Mouse (Mus musculus): ENCODE measurements around the gene Krt10.
A peak's percentile ranks its signal among the peaks of the same experiment; 100 is the strongest.

The Krt10 gene

DNA sequence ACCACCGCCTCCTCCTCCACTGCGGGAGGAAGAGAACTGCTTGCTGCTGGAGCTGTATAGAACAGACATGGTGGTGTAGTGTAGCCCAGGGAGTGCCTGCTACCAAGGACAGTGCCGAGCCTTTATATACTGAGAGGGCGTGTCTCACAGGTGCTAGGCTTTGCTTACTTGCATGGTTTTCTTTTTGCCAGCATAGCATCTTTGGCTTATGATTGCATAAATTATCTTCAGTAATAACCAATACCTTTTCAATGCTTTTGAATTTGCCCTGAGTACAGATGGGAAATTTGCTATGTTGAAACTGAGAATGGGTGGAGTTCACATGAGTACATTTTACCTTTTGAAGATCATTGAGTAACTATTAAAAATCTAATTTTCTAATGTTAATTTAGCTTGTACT, at the start of gene Krt10:
Gene Krt10 (minus strand): TSS at position 101 of the 400 bp plus-strand sequence.
- DNase-seq (ENCODE audit: low read depth): no peak

GRCm38 (mm10) chr11:99437972-99438371, 48.8 kb upstream of the Krt10 start, which contains the start of gene Krt20:
Gene Krt20 (minus strand): TSS chr11:99438150.
- DNase-seq (ENCODE audit: low read depth): no peak

DNA sequence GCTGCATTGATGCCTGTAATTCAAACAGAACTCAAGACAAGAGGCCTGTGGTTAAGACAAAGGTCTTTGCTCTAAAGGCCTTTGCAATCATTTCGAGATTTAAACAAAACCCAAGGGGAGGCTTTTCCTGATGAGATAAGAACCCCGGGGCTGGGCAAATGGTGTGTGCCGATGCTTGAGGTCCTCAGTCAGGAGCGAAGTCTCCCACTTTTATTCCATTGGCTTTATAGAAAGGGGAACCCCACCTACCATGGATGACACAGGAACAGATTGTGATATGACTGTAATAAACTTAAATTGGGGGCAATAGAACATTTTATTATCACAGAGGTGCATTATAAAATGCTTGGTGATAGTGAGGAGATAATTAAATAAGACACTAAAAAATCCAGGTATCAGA, 47.5 kb upstream of the Krt10 start:
- no peak for DNase-seq (ENCODE audit: low read depth)

GRCm38 (mm10) chr11:99430670-99431069, 41.5 kb upstream of the Krt10 start:
- peak; percentile 54 for DNase-seq (ENCODE audit: low read depth)

- no peak for DNase-seq (ENCODE audit: low read depth)
Measured at GRCm38 (mm10) chr11:99422159-99422558, 33.0 kb upstream of the Krt10 start, which contains the start of gene Krt12. Gene Krt12 (minus strand): TSS chr11:99422259.

GRCm38 (mm10) chr11:99420586-99420985, 31.4 kb upstream of the Krt10 start:
- no peak for DNase-seq (ENCODE audit: low read depth)

- no peak for DNase-seq (ENCODE audit: low read depth)
Measured at GRCm38 (mm10) chr11:99417819-99418218, 28.7 kb upstream of the Krt10 start.

GRCm38 (mm10) chr11:99416902-99417301, 27.7 kb upstream of the Krt10 start:
- no peak for DNase-seq (ENCODE audit: low read depth)

DNA sequence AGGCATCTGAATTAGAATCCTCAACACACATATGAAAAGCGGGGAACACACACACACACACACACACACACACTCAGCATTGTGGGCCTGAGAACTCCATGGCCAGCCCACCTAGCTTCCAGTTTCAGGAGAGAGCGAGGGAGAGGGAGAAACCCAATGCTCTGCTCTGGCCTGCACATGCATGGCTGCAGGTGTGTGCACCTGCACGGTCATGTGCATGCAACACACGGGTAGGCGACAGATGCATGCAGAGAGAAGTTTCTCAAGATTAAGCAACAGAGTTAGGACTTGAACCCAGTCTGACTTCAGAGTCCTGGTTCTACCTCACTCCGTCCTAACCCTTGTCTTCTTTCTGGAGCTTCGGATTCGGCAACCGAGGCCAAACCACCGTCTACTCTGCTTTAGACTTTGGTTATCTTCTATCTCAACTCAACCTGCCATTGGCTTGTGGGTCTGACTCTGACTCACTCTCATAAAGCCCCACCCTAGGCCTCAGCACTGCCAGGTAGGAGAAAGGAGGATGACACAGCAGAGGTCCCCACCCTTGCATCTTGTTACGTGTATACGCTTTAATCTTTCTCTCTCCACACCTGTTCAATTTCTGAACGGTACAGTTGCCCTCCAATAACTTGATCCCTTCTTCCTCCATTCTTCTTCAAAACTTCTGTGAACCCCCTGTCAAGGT, 25.4 kb upstream of the Krt10 start:
- no peak for DNase-seq (ENCODE audit: low read depth)

GRCm38 (mm10) chr11:99413247-99413646, 24.1 kb upstream of the Krt10 start:
- peak; percentile 75 for DNase-seq (ENCODE audit: low read depth)

GRCm38 (mm10) chr11:99406186-99406585, 17.0 kb upstream of the Krt10 start:
- DNase-seq (ENCODE audit: low read depth): no peak

- DNase-seq (ENCODE audit: low read depth): no peak
Measured at GRCm38 (mm10) chr11:99399956-99400549, 10.9 kb upstream of the Krt10 start.

DNA sequence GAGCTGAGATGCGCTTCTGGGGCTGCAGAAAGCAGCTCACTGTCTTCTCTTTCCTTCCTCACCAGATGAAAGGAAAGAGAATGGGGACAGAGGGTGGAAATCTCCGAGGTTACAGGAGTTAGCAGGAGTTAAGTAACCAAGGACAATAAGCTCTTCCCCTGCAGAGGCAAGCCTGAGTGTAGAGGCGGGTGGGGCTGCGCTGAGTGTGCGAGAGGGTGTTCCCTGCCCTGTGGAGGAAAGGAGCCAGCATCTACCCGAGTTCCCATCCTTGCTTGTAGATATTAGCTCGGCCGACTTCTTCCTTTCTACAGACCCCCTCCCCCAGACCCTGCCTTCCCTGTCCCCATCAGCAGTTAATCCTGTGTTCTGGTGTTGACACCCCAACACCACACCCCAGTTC, 9.7 kb upstream of the Krt10 start:
- DNase-seq (ENCODE audit: low read depth): no peak

DNA sequence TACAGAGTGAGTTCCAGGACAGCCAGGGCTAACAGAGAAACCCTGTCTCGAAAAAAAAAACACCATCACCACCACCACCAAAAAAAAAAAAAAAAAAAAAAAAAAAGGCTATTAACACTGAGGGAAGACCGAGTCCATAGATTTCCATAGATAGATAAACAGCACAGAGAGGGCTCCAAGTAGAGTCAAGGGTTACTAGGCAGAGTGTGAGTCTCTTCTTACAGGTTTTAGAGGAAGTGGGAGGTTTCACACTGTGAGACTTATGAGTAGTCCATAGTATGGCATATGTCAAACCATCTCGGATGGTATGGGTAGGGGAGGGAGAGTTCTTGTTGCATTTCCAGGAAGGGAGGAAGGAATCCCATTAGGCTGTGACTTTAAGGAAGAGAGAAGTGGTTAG, 8.9 kb upstream of the Krt10 start:
- DNase-seq (ENCODE audit: low read depth): no peak

- DNase-seq (ENCODE audit: low read depth): no peak
Measured at GRCm38 (mm10) chr11:99396661-99397060, 7.5 kb upstream of the Krt10 start.

- no peak for DNase-seq (ENCODE audit: low read depth)
Measured at GRCm38 (mm10) chr11:99396034-99396433, 6.9 kb upstream of the Krt10 start.

DNA sequence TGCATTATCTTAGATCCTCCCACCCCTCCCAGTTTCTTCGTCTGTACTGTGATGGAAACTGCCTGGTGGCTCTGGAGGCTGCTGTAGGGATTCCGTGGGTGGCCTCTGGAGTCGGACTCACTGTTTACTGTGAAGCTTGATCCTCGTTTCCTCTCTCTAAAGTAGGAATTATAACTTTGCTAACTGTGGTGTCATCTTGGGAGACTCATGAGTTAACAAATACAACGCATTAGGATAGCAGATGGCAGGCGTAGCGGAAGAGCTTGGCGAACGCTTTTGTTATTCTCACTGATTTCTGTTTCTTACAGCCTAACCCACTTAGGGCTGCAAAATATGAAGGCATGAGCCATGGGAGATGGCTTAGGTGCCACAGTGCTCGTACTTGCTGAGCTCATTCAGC, 3.3 kb upstream of the Krt10 start:
- no peak for DNase-seq (ENCODE audit: low read depth)

DNA sequence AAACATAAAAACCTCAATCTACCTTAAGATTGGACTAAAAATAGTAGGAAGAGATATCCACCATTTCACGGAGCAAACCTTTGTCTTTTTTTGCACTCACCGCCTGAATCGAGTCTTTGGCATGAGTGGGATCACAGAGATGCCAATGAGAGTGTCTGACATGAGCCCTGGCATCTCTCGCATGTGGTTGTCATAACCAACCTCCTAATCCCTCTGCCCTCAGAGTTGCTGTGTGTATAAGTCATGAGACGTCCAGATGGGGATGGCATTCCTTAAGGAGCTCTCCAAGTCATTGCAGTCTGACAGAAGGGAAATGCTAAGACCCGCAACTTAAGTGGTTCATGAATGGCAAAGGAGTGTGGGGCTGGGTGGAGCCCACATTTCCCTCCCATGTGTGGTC, 2.2 kb upstream of the Krt10 start:
- DNase-seq (ENCODE audit: low read depth): no peak

DNA sequence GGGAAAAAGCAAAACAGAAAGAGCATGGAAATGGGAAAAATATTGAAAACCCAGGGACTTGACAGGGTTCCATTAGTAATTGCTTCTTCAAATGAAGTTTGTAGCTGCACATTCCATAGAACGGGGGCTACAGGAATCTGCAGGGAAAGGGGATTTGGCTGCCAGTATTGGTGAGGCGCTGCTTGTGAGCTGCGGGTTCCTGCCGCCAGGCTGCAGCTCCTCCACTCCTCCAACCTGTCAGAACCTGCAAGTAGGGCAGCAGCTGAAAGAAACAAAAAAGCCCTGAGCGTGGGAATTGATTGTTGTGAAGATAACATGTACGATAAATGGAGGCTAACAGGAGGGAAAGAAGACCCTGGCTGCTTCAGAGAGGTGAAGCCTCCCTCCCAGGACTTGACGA, 1.7 kb upstream of the Krt10 start:
- DNase-seq (ENCODE audit: low read depth): no peak

- no peak for DNase-seq (ENCODE audit: low read depth)
Measured at GRCm38 (mm10) chr11:99388661-99389060, 503 bp downstream of the Krt10 start.

GRCm38 (mm10) chr11:99385813-99386721, 3.1 kb downstream of the Krt10 start:
- peak; percentile 91 for DNase-seq (ENCODE audit: low read depth)

- peak; percentile 89 for DNase-seq (ENCODE audit: low read depth)
Measured at GRCm38 (mm10) chr11:99379568-99379967, 9.6 kb downstream of the Krt10 start.

- DNase-seq (ENCODE audit: low read depth): no peak
Measured at GRCm38 (mm10) chr11:99374803-99375202, 14.4 kb downstream of the Krt10 start, which contains the start of gene Krt28. Gene Krt28 (minus strand): TSS chr11:99374903.

All from NIH3T3 (cell line).